8 mouse cellular contexts compared by ENCODE assay signal in the genomic region with DNA sequence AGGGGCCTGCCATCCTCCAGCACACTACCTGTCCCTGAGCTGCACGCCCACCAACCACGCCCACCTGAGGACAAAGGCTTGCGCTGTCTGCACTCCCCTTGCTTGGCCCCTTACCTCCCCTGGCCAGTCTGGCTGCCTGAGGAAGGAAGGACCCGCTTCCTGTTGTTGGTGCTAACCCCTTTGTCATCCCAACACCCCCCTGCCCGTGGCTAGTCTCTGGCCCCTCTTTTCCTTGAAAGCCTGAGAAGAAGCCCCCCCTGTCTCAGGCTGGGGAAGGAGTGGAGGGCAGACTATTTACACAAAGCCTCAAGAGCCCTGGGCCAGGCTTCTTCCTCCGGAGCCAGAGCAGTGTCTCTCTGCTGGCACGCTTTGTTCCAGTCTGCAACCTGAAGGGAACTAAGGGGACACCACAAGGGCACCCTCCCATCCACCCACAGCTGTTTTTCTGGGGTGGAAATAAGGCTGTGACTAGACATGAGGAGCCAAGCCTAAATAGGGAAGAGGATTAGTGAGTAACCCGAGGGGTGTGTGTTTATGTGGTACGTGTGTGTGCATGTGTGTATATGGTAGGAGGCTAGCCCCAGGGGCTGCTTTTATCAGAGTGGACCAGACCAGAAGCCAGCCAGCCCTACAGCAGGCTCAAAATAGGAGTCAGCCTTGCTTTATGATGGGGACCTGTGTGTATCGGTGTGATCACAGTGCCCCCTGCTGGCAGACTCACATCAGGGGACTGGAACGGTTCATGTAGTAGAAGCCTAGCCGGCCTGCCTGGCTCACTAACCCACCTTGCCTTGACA. TPM values are rescaled to one million over a fixed set of nuclear protein-coding genes. Genes with fewer than 3 reads are reported as not detected.
DNase-seq lines count a peak whose midpoint lies in the region; ATAC-seq and TF ChIP-seq lines count a peak whose summit lies in the region.

No protein-coding gene starts in this region.

- intact Hi-C loops in left cerebral cortex, adult 2 months (cut with DNase I), result loop anchor here (1.0 to 10.0 kb wide), 3 partner anchors 43 to 388 kb away; no protein-coding TSS in a partner anchor

- WGBS in hindbrain, postnatal 0 days, result 11% methylated on average over 12 of the region's 12 CpGs

- H3K9ac ChIP-seq in hindbrain, postnatal 0 days (replicated peaks; ENCODE audit: low read length), result peak overlapping the region; percentile 9; the same call in 1 of the 2 replicates

- TF ChIP-seq CTCF in hindbrain, postnatal 0 days (IDR thresholded peaks at IDR 0.05; ENCODE audit: low read depth), result peak; percentile 96
- peak; percentile 98 for TF ChIP-seq CTCF in left cerebral cortex, adult 2 months (IDR thresholded peaks at IDR 0.05)

- DNase-seq in T-cell, adult 2 months (ENCODE audit: low spot score), result peak; percentile 88
- peak; percentile 95 to 98 for DNase-seq in cerebellum, postnatal 36 days
- DNase-seq in gastrocnemius, adult 18-20 months (ENCODE audit: low spot score), result peak; percentile 94
- peak; percentile 93 for DNase-seq in hindbrain, postnatal 0 days (ENCODE audit: low spot score)
- DNase-seq in left cerebral cortex, adult 2 months (ENCODE audit: extremely low spot score in 1 of 2, low spot score in 2 of 2), result peak; percentile 89 to 90
- DNase-seq in right cerebral cortex, adult 2 months (ENCODE audit: low spot score in 2 of 2), result peak; percentile 94 to 95
- peak; percentile 93 for DNase-seq in urinary bladder, postnatal 14 days (ENCODE audit: low spot score)

- H3K4me3 ChIP-seq in hindbrain, postnatal 0 days (ENCODE audit: low read length), result no peak overlapping the region
- H3K4me3 ChIP-seq in left cerebral cortex, adult 2 months, result no peak overlapping the region

- peaks cover 8% of the 10 kb centered on the region for H3K36me3 ChIP-seq in hindbrain, postnatal 0 days (ENCODE audit: insufficient read depth, low read length)

- no peaks in the 10 kb centered on the region for H3K27me3 ChIP-seq in hindbrain, postnatal 0 days (ENCODE audit: insufficient read depth, low read length)

- H3K4me1 ChIP-seq in hindbrain, postnatal 0 days (ENCODE audit: insufficient read depth, low read length), result peaks cover 13% of the 10 kb centered on the region; the same call in 1 of the 2 replicates

- no peak overlapping the region for H3K4me2 ChIP-seq in hindbrain, postnatal 0 days (ENCODE audit: low read depth, low read length)

- ATAC-seq in hindbrain, postnatal 0 days, result peak; percentile 85
- peak; percentile 63 for ATAC-seq in megakaryocyte, adult 5-6 weeks (ENCODE audit: poor library complexity, severe bottlenecking)

- peak overlapping the region; percentile 79 for H3K27ac ChIP-seq in hindbrain, postnatal 0 days
- H3K27ac ChIP-seq in left cerebral cortex, adult 2 months, result peak overlapping the region; percentile 78

- H3K9me3 ChIP-seq in hindbrain, postnatal 0 days (ENCODE audit: low read length), result no peaks in the 10 kb centered on the region

RNA-seq across cellular contexts. Expression of a gene that starts 14.8 kb away (rescaled TPM):
- 100 to 1,000 TPM; 168 to 172 TPM for total RNA-seq in gastrocnemius, adult 18-20 months (2021)
- total RNA-seq in hindbrain, postnatal 0 days (2014; rRNA removed), result 90.7 and 91.4 TPM in 2 replicates
- polyA plus RNA-seq in hindbrain, postnatal 0 days (2015; fragmentation: Nextera tagmentation; extraction: Ambion mirVana), result 95.9 and 109 TPM in 2 replicates
- total RNA-seq in left cerebral cortex, adult 2 months (2021), result 100 to 1,000 TPM; 329 to 332 TPM
- total RNA-seq in megakaryocyte, adult 5-6 weeks (2015), result 387 and 430 TPM in 2 replicates
- total RNA-seq in megakaryocyte, adult 5-6 weeks (2017), result 178 and 226 TPM in 2 replicates

RNA-seq across cellular contexts. Expression of a gene that starts 41.6 kb away (rescaled TPM):
- total RNA-seq in gastrocnemius, adult 18-20 months (2021), result 10 to 100 TPM; 24.0 to 32.2 TPM
- 31.3 and 36.2 TPM in 2 replicates for total RNA-seq in hindbrain, postnatal 0 days (2014; rRNA removed)
- polyA plus RNA-seq in hindbrain, postnatal 0 days (2015; fragmentation: Nextera tagmentation; extraction: Ambion mirVana), result 17.2 and 17.8 TPM in 2 replicates
- total RNA-seq in left cerebral cortex, adult 2 months (2021), result 10 to 100 TPM; 56.7 to 57.0 TPM
- total RNA-seq in megakaryocyte, adult 5-6 weeks (2015), result 30.6 and 32.3 TPM in 2 replicates
- 32.2 and 33.5 TPM in 2 replicates for total RNA-seq in megakaryocyte, adult 5-6 weeks (2017)

RNA-seq across cellular contexts. Expression of a gene that starts 57.7 kb away (rescaled TPM):
- total RNA-seq in gastrocnemius, adult 18-20 months (2021), result 10 to 100 TPM; 24.6 to 25.0 TPM
- 52.1 and 53.2 TPM in 2 replicates for total RNA-seq in hindbrain, postnatal 0 days (2014; rRNA removed)
- polyA plus RNA-seq in hindbrain, postnatal 0 days (2015; fragmentation: Nextera tagmentation; extraction: Ambion mirVana), result 38.8 and 43.9 TPM in 2 replicates
- 10 to 100 TPM; 41.0 to 42.7 TPM for total RNA-seq in left cerebral cortex, adult 2 months (2021)
- 76.2 and 79.9 TPM in 2 replicates for total RNA-seq in megakaryocyte, adult 5-6 weeks (2015)
- 44.5 and 46.5 TPM in 2 replicates for total RNA-seq in megakaryocyte, adult 5-6 weeks (2017)

RNA-seq across cellular contexts. Expression of a gene that starts 59.7 kb away (rescaled TPM):
- total RNA-seq in gastrocnemius, adult 18-20 months (2021), result 1 to 10 TPM; 2.4 to 3.3 TPM
- total RNA-seq in hindbrain, postnatal 0 days (2014; rRNA removed), result 3.3 and 3.7 TPM in 2 replicates
- 3.5 and 3.6 TPM in 2 replicates for polyA plus RNA-seq in hindbrain, postnatal 0 days (2015; fragmentation: Nextera tagmentation; extraction: Ambion mirVana)
- 1 to 10 TPM; 1.3 to 1.6 TPM for total RNA-seq in left cerebral cortex, adult 2 months (2021)
- total RNA-seq in megakaryocyte, adult 5-6 weeks (2015), result 0.41 and 1.1 TPM in 2 replicates
- total RNA-seq in megakaryocyte, adult 5-6 weeks (2017), result 0.66 and 0.85 TPM in 2 replicates
